Mouse (Mus musculus): ENCODE measurements around the gene Prdm1.

GRCm38 (mm10) chr10:44481379-44481778, 46.9 kb downstream of the Prdm1 start:
- TF ChIP-seq CTCF (IDR thresholded peaks at IDR 0.05; ENCODE audit: insufficient read depth, low read depth, low read length) (no peak), POLR2A (IDR thresholded peaks at IDR 0.05; ENCODE audit: insufficient read depth, low read depth, low read length) (no peak)

Data from olfactory bulb, adult 2 months (tissue).